Mouse (Mus musculus): ENCODE data around the gene Efcab11.

- TF ChIP-seq CTCF (IDR thresholded peaks at IDR 0.05; ENCODE audit: low read depth) (peak; percentile 57), EP300 (optimal IDR thresholded peaks at IDR 0.05) (no peak)
These were observed 45.5 kb downstream of the Efcab11 start for GRCm38 (mm10) chr12:99838703-99839102.
